Mouse (Mus musculus) lung, postnatal 14 days (tissue): Measurements from ENCODE around the gene Zfp949.
"Not testable (repeated sequence)": the region's sequence is repeated elsewhere in the genome, so short reads cannot be mapped to it uniquely, and the experiment has no call there.

Experiments used
- DNase-seq: peaks from one replicate; pipeline ENCODE4 v3.0.0; 2021

Zfp949 gene

GRCm38 (mm10) chr9:88542816-88543215 is 5.0 kb upstream of the Zfp949 start:
- peak; percentile 7 for DNase-seq

GRCm38 (mm10) chr9:88545534-88545933 is 2.3 kb upstream of the Zfp949 start:
- no peak for DNase-seq

- peak; percentile 70 for DNase-seq
These were observed 1.7 kb upstream of the Zfp949 start for GRCm38 (mm10) chr9:88546166-88546565.

- no peak for DNase-seq
These were observed 1.2 kb upstream of the Zfp949 start for GRCm38 (mm10) chr9:88546657-88547056.

- peak; percentile 14 for DNase-seq
These were observed 550 bp upstream of the Zfp949 start for GRCm38 (mm10) chr9:88547270-88547669.

GRCm38 (mm10) chr9:88548614-88548945 is 760 bp downstream of the Zfp949 start:
- no peak for DNase-seq

- no peak for DNase-seq
These were observed 5.3 kb downstream of the Zfp949 start for GRCm38 (mm10) chr9:88553071-88553470.

- no peak for DNase-seq
These were observed 10.3 kb downstream of the Zfp949 start for GRCm38 (mm10) chr9:88558146-88558545.

GRCm38 (mm10) chr9:88561476-88561875 is 13.7 kb downstream of the Zfp949 start:
- DNase-seq = not testable (repeated sequence)

- not testable (repeated sequence) for DNase-seq
These were observed 22.7 kb downstream of the Zfp949 start for GRCm38 (mm10) chr9:88570471-88570870.

- not testable (repeated sequence) for DNase-seq
These were observed 32.8 kb downstream of the Zfp949 start, which contains the start of gene Trim43a for GRCm38 (mm10) chr9:88580591-88580990. Gene Trim43a, plus strand, starts transcription at chr9:88580891.

- DNase-seq = not testable (repeated sequence)
These were observed 45.9 kb downstream of the Zfp949 start for GRCm38 (mm10) chr9:88593708-88594107.

GRCm38 (mm10) chr9:88599206-88600162 is 51.7 kb downstream of the Zfp949 start:
- peak; percentile 100 for DNase-seq
